Mouse (Mus musculus) embryonic facial prominence, embryonic 11.5 days (tissue): ENCODE measurements around the gene Zmym1. TPM values are rescaled to one million over a fixed set of nuclear protein-coding genes. Genes with fewer than 3 reads are reported as not detected.

Experiments
- ATAC-seq: fragments of 200-750 bp; cut with Nextera tagmentation; replicated peaks from 2 replicates; pipeline ENCODE4 v1.8.0; 2017; ENCODE audit warnings: low read depth; ENCODE audit not compliant: insufficient number of reproducible peaks, low FRiP score, low TSS enrichment
- DNase-seq: peaks from one replicate; pipeline ENCODE4 v3.0.0-alpha.2; 2015; ENCODE audit warnings: low spot score
- H3K27ac ChIP-seq: fragments of 300-500 bp; sonication (generic); replicated peaks from 2 replicates; pipeline ENCODE4 v1.5.1; 2014; ENCODE audit warnings: mild to moderate bottlenecking, low read depth, low read length, control low read depth
- H3K27me3 ChIP-seq: fragments of 300-500 bp; sonication (generic); 2 replicates; pipeline ENCODE4 v1.6.1; 2014; ENCODE audit warnings: mild to moderate bottlenecking, low read length, moderate library complexity, mixed read lengths; ENCODE audit not compliant: control insufficient read depth, insufficient read depth
- H3K36me3 ChIP-seq: fragments of 300-500 bp; sonication (generic); replicated peaks from 2 replicates; pipeline ENCODE4 v1.6.1; 2014; ENCODE audit warnings: low read depth, mild to moderate bottlenecking, low read length, moderate library complexity, mixed read lengths; ENCODE audit not compliant: control insufficient read depth, insufficient read depth
- H3K4me1 ChIP-seq: fragments of 300-500 bp; sonication (generic); 2 replicates; pipeline ENCODE4 v1.6.1; 2014; ENCODE audit warnings: low read length, mixed read lengths; ENCODE audit not compliant: control insufficient read depth, insufficient read depth
- H3K4me2 ChIP-seq: fragments of 300-500 bp; sonication (generic); 2 replicates; pipeline ENCODE4 v1.6.1; 2014; ENCODE audit warnings: low read depth, mild to moderate bottlenecking, control low read depth, low read length, moderate library complexity
- H3K4me3 ChIP-seq: fragments of 300-500 bp; sonication (generic); 2 replicates; pipeline ENCODE4 v1.5.1; 2014; ENCODE audit warnings: low read depth, low read length, control low read depth
- H3K9ac ChIP-seq: fragments of 300-500 bp; sonication (generic); replicated peaks from 2 replicates; pipeline ENCODE4 v1.6.1; 2014; ENCODE audit warnings: mild to moderate bottlenecking, control low read depth, low read length
- H3K9me3 ChIP-seq: fragments of 300-500 bp; sonication (generic); replicated peaks from 2 replicates; pipeline ENCODE4 v1.6.1; 2016; ENCODE audit warnings: mild to moderate bottlenecking, low read length, inconsistent platforms, mixed read lengths; ENCODE audit not compliant: control insufficient read depth
- WGBS: fragments of 180-500 bp; shearing (Covaris S2); extraction: QIAGEN DNeasy Blood & Tissue Kit; methylation state at CpG from one replicate; pipeline ENCODE4 v1.1.7; 2014; 5-methylcytosine and 5-hydroxymethylcytosine counted together
- polyA plus RNA-seq: library from polyadenylated mRNA; unstranded; fragments of >200 nt; fragmentation: Nextera tagmentation; extraction: Ambion mirVana; gene quantifications from 2 replicates; pipeline ENCODE4 v1.2.1, GENCODE M21; 2014

Gene Zmym1
- polyA plus RNA-seq, 1 experiment from 2014 or later, result 37.1 TPM

GRCm38 (mm10) chr4:127039871-127040483, 21.0 kb downstream of the Zmym1 start:
- 0 out of 2 replicates have a peak, but pooled peaks have one; percentile 11 for ATAC-seq
- no peak overlapping the region for H3K9ac ChIP-seq
- no peak overlapping the region for H3K4me2 ChIP-seq
- no peaks in the 10 kb centered on the region for H3K9me3 ChIP-seq
- H3K27ac ChIP-seq, result no peak overlapping the region
- H3K27me3 ChIP-seq, result no peaks in the 10 kb centered on the region
- no peak overlapping the region for H3K4me3 ChIP-seq
- DNase-seq, result no peak
- no peaks in the 10 kb centered on the region for H3K4me1 ChIP-seq
- WGBS, result 78% methylated on average over 3 of the region's 3 CpGs
- H3K36me3 ChIP-seq, result peaks cover 25% of the 10 kb centered on the region

- ATAC-seq (no peak), DNase-seq (no peak)
- Histone ChIP-seq H3K9me3 (no peaks in the 10 kb centered on the region), H3K4me3 (no peak overlapping the region), H3K27me3 (no peaks in the 10 kb centered on the region), H3K27ac (no peak overlapping the region), H3K4me2 (no peak overlapping the region), H3K9ac (no peak overlapping the region), H3K4me1 (no peaks in the 10 kb centered on the region), H3K36me3 (peaks cover 31% of the 10 kb centered on the region)
- WGBS, result 82% methylated on average over 3 of the region's 3 CpGs
Measured at GRCm38 (mm10) chr4:127038828-127039349, 22.1 kb downstream of the Zmym1 start.

- peaks cover 33% of the 10 kb centered on the region for H3K36me3 ChIP-seq
- H3K27me3 ChIP-seq, result no peaks in the 10 kb centered on the region
- no peak; the same call in 1 of the 2 replicates for ATAC-seq
- no peak overlapping the region for H3K4me3 ChIP-seq
- WGBS, result 87% methylated on average over 8 of the region's 8 CpGs
- H3K4me1 ChIP-seq, result no peaks in the 10 kb centered on the region
- H3K4me2 ChIP-seq, result no peak overlapping the region
- H3K9ac ChIP-seq, result no peak overlapping the region
- H3K9me3 ChIP-seq, result no peaks in the 10 kb centered on the region
- H3K27ac ChIP-seq, result no peak overlapping the region
- no peak for DNase-seq
Measured at GRCm38 (mm10) chr4:127037908-127038827, 22.8 kb downstream of the Zmym1 start.

- no peak for ATAC-seq
Measured at GRCm38 (mm10) chr4:127037158-127037557, 23.8 kb downstream of the Zmym1 start.

GRCm38 (mm10) chr4:127027228-127028190, 33.4 kb downstream of the Zmym1 start:
- no peaks in the 10 kb centered on the region for H3K27me3 ChIP-seq
- ATAC-seq (no peak), DNase-seq (peak; percentile 69)
- H3K36me3 ChIP-seq, result peaks cover 38% of the 10 kb centered on the region
- H3K9ac ChIP-seq, result no peak overlapping the region
- no peak overlapping the region for H3K4me3 ChIP-seq
- H3K4me2 ChIP-seq, result no peak overlapping the region
- no peak overlapping the region for H3K27ac ChIP-seq
- whole genome bisulfite sequencing, result 82% methylated on average over 4 of the region's 4 CpGs
- H3K4me1 ChIP-seq, result no peaks in the 10 kb centered on the region
- no peaks in the 10 kb centered on the region for H3K9me3 ChIP-seq

More at GRCm38 (mm10) chr4:127037158-127037557, 23.8 kb downstream of the Zmym1 start:
- Histone ChIP-seq H3K27me3 (no peaks in the 10 kb centered on the region), H3K9ac (no peak overlapping the region), H3K4me1 (no peaks in the 10 kb centered on the region), H3K4me3 (no peak overlapping the region), H3K9me3 (no peaks in the 10 kb centered on the region), H3K36me3 (peaks cover 38% of the 10 kb centered on the region), H3K27ac (no peak overlapping the region), H3K4me2 (no peak overlapping the region)
- WGBS, result 95% methylated on average over 3 of the region's 3 CpGs
- DNase-seq, result no peak

- H3K4me3 ChIP-seq, result no peak overlapping the region
- H3K27me3 ChIP-seq, result no peaks in the 10 kb centered on the region
- no peak overlapping the region for H3K4me2 ChIP-seq
- no peak for ATAC-seq
- H3K4me1 ChIP-seq, result no peaks in the 10 kb centered on the region
- peaks cover 33% of the 10 kb centered on the region for H3K36me3 ChIP-seq
- DNase-seq, result no peak
- no peak overlapping the region for H3K27ac ChIP-seq
- H3K9me3 ChIP-seq, result no peaks in the 10 kb centered on the region
- 91% methylated on average over 4 of the region's 4 CpGs for WGBS
- H3K9ac ChIP-seq, result no peak overlapping the region
Measured at GRCm38 (mm10) chr4:127026826-127027225, 34.1 kb downstream of the Zmym1 start.

- no peaks in the 10 kb centered on the region for H3K4me1 ChIP-seq
- peaks cover 23% of the 10 kb centered on the region for H3K36me3 ChIP-seq
- peak overlapping the region; percentile 100 for H3K4me3 ChIP-seq
- 53% methylated on average over 1 of the region's 1 CpGs for WGBS
- no peak for DNase-seq
- no peaks in the 10 kb centered on the region for H3K27me3 ChIP-seq
- no peak for ATAC-seq
- H3K4me2 ChIP-seq, result peak overlapping the region; percentile 78
- peak overlapping the region; percentile 22; the same call in 1 of the 2 replicates for H3K9ac ChIP-seq
- no peaks in the 10 kb centered on the region for H3K9me3 ChIP-seq
- no peak overlapping the region for H3K27ac ChIP-seq
Measured at GRCm38 (mm10) chr4:127024240-127024639, 36.7 kb downstream of the Zmym1 start.
